Mouse (Mus musculus) embryonic fibroblast, embryonic 13.5 days (primary cell): ENCODE measurements around the gene Rcc1.
A peak's percentile ranks its signal among the peaks of the same experiment; 100 is the strongest.

ENCODE experiments used
- CTCF ChIP-seq: IDR thresholded peaks from 2 replicates; pipeline ENCODE4 v1.5.1; 2011; ENCODE audit warnings: mild to moderate bottlenecking, control low read depth, low read length, moderate library complexity, borderline replicate concordance; ENCODE audit not compliant: insufficient read depth
- POLR2A ChIP-seq: IDR thresholded peaks from 2 replicates; pipeline ENCODE4 v1.6.1; 2011; ENCODE audit warnings: low read depth, mild to moderate bottlenecking, control low read depth, low read length, moderate library complexity

GRCm38 (mm10) chr4:132308437-132309139 lies 44.8 kb downstream of the Rcc1 start:
- TF ChIP-seq CTCF (no peak), POLR2A (peak; percentile 100)
